Mouse (Mus musculus): Measurements from ENCODE around the gene Trabd2b.

The Trabd2b gene

DNA sequence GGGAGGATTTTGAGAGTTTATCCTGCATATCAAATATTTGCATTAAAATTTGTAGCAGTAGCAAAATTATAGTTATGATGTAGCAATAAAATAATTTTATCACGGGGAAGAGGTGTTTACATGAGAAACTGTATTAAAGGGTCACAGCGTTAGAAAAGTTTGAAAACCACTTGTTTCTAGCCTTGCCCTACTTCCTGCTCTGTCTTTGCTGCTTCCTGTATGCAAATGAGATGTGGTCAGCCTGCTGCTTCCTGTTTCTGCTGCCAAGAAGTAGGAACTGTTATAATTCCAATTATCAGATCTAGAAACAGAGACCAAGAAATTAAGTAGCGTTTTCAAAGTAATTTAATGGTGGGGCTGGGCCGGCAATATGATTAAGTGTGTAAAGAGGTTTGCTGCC lies 245.9 kb downstream of the Trabd2b start:
- no peak for DNase-seq

DNA sequence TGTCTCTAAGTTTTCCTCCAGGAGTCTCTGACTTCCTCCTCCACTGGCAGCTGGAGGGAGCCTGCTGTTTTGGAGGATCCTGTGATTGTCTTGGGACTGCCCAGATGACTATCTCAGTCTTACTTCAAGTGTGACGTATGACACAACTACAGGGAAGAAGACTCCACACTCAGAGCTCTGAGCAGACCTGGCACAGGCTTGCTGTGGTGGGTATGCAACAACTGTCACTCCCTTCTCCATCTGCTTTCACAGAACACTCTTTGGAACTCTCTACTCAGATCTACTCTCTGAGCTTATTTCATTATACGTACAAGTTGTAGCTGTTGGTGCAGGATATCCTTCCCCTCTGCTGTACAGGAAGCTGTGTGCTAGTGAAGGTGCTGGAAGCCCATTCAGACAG lies 251.4 kb downstream of the Trabd2b start:
- DNase-seq = no peak

DNA sequence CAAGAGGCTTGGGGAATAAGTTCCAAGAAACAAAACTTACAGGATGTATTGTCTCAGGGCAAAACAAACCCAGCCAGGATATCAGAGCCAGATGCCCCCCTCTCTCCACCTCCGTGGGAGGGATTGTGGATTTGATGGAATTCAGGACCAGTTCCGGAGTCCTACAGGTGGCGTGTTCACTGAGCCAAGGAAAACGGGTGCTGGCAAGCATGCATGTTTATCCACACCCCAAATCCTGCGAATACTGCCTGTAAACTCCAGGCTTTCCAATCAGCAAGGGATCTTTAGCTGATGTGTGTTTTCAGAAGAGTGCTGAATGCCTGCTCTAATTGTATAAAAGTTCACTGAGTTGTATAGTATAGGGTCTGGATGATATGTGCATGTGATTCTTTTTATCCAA lies 253.4 kb downstream of the Trabd2b start:
- DNase-seq = no peak

GRCm38 (mm10) chr4:114664063-114665036 lies 257.8 kb downstream of the Trabd2b start:
- no peak for DNase-seq

Data from cerebellum, postnatal 36 days (tissue).